Mouse (Mus musculus): ENCODE measurements around the gene Kif1c.
A peak's percentile ranks its signal among the peaks of the same experiment; 100 is the strongest.

DNA sequence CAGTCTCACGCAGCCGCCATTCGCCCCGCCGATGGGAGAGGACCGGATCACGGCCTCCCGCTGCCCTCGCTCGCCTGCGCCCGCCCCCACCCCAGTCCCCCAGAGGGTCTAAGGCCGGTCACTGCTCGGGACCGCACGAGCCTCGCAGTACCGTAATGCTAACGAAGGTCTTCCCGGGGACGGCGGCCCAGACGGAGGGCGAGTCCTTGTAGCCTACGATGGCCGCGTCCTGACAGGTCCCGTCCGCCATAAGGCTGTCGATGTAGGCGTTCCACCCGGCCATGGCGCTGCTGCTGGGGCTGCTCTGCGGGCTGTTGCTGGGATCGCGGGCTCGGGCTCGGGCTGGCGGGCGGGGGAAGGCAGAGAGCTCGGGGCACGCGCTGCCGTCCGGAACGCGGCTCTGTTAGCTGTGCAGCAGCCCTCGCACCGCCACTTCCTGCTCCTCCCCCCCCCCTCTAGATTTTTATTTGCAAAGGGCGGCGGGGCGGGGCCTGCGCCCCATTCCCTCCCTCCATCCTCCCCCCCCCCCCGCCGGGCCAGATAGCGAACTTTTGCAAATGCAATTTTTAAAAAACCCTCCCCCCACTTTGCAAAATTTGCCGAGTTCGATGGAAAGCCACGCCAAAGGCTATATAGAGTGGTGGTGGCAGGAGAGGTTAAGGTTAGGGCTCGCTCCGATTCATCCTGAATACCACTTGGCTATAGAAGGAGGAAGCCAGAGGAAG, 46.0 kb upstream of the Kif1c start, which contains the start of gene Pfn1:
- TF ChIP-seq POLR2A (IDR thresholded peaks at IDR 0.05; ENCODE audit: low read depth, low read length) = peak; percentile 82
- TF ChIP-seq CTCF (conservative IDR thresholded peaks at IDR 0.05; ENCODE audit: insufficient read depth, insufficient read length, low read depth, low read length) = no peak

Measured in kidney, adult 2 months (tissue).